Mouse (Mus musculus): ENCODE data around the gene Lrrc17. TPM values are rescaled to one million over a fixed set of nuclear protein-coding genes. Genes with fewer than 3 reads are reported as not detected.

Gene Lrrc17
- polyA plus RNA-seq, 1 experiment: 70.3 TPM

GRCm38 (mm10) chr5:21545227-21545626, 1.9 kb downstream of the Lrrc17 start:
- Histone ChIP-seq H3ac (ENCODE audit: control insufficient read depth, insufficient read length) (no peak overlapping the region), H3K4me3 (peak overlapping the region; percentile 35), H3K4me2 (ENCODE audit: low read depth) (peak overlapping the region; percentile 78), H3K27me3 (ENCODE audit: control insufficient read depth, insufficient read depth, insufficient read length) (no peaks in the 10 kb centered on the region), H3K79me2 (ENCODE audit: control insufficient read depth, insufficient read depth) (peaks cover 45% of the 10 kb centered on the region), H3K36me3 (ENCODE audit: control insufficient read depth, insufficient read depth) (peaks cover 13% of the 10 kb centered on the region)
- TF ChIP-seq SRF (IDR thresholded peaks at IDR 0.05; ENCODE audit: control insufficient read depth, insufficient read length, low read depth) (no peak), CEBPB (IDR thresholded peaks at IDR 0.05; ENCODE audit: insufficient read depth, poor library complexity, severe bottlenecking) (no peak), POLR2AphosphoS2 (IDR thresholded peaks at IDR 0.05; ENCODE audit: insufficient read length, low read depth) (no peak), REST (IDR thresholded peaks at IDR 0.05; ENCODE audit: insufficient read depth, insufficient read length) (no peak), USF1 (IDR thresholded peaks at IDR 0.05; ENCODE audit: low read depth) (no peak), POLR2A (IDR thresholded peaks at IDR 0.05; ENCODE audit: insufficient read length, low read depth) (no peak), MYOD1 (IDR thresholded peaks at IDR 0.05; ENCODE audit: control insufficient read depth in 1 of 3, insufficient read length in 2 of 3, low read depth in 2 of 3) (no peak), E2F4 (IDR thresholded peaks at IDR 0.05; ENCODE audit: insufficient read depth) (no peak), TCF3 (IDR thresholded peaks at IDR 0.05; ENCODE audit: insufficient read length, low read depth) (no peak), TCF12 (IDR thresholded peaks at IDR 0.05; ENCODE audit: insufficient read depth, poor library complexity, severe bottlenecking) (no peak), MAX (IDR thresholded peaks at IDR 0.05; ENCODE audit: low read depth) (no peak), MYOG (IDR thresholded peaks at IDR 0.05; ENCODE audit: control insufficient read depth in 1 of 3, insufficient read depth in 1 of 3, insufficient read length in 2 of 3, low read depth in 2 of 3) (no peak)

- Histone ChIP-seq H3K4me2 (ENCODE audit: low read depth) (peak overlapping the region; percentile 78), H3K79me2 (ENCODE audit: control insufficient read depth, insufficient read depth) (peaks cover 47% of the 10 kb centered on the region), H3K27me3 (ENCODE audit: control insufficient read depth, insufficient read depth, insufficient read length) (no peaks in the 10 kb centered on the region), H3ac (ENCODE audit: control insufficient read depth, insufficient read length) (no peak overlapping the region), H3K36me3 (ENCODE audit: control insufficient read depth, insufficient read depth) (peaks cover 13% of the 10 kb centered on the region), H3K4me3 (peak overlapping the region; percentile 35)
- TF ChIP-seq REST (IDR thresholded peaks at IDR 0.05; ENCODE audit: insufficient read depth, insufficient read length): no peak
- TF ChIP-seq CEBPB (IDR thresholded peaks at IDR 0.05; ENCODE audit: insufficient read depth, poor library complexity, severe bottlenecking): no peak
- TF ChIP-seq MAX (IDR thresholded peaks at IDR 0.05; ENCODE audit: low read depth): no peak
- TF ChIP-seq POLR2AphosphoS2 (IDR thresholded peaks at IDR 0.05; ENCODE audit: insufficient read length, low read depth): no peak
- TF ChIP-seq TCF3 (IDR thresholded peaks at IDR 0.05; ENCODE audit: insufficient read length, low read depth): no peak
- no peak for TF ChIP-seq SRF (IDR thresholded peaks at IDR 0.05; ENCODE audit: control insufficient read depth, insufficient read length, low read depth)
- TF ChIP-seq E2F4 (IDR thresholded peaks at IDR 0.05; ENCODE audit: insufficient read depth): no peak
- TF ChIP-seq MYOG (IDR thresholded peaks at IDR 0.05; ENCODE audit: control insufficient read depth in 1 of 3, insufficient read depth in 1 of 3, insufficient read length in 2 of 3, low read depth in 2 of 3): no peak
- TF ChIP-seq TCF12 (IDR thresholded peaks at IDR 0.05; ENCODE audit: insufficient read depth, poor library complexity, severe bottlenecking): no peak
- no peak for TF ChIP-seq POLR2A (IDR thresholded peaks at IDR 0.05; ENCODE audit: insufficient read length, low read depth)
- no peak for TF ChIP-seq USF1 (IDR thresholded peaks at IDR 0.05; ENCODE audit: low read depth)
- TF ChIP-seq MYOD1 (IDR thresholded peaks at IDR 0.05; ENCODE audit: control insufficient read depth in 1 of 3, insufficient read length in 2 of 3, low read depth in 2 of 3): no peak
These were observed 2.4 kb downstream of the Lrrc17 start for GRCm38 (mm10) chr5:21545786-21546185.

DNA sequence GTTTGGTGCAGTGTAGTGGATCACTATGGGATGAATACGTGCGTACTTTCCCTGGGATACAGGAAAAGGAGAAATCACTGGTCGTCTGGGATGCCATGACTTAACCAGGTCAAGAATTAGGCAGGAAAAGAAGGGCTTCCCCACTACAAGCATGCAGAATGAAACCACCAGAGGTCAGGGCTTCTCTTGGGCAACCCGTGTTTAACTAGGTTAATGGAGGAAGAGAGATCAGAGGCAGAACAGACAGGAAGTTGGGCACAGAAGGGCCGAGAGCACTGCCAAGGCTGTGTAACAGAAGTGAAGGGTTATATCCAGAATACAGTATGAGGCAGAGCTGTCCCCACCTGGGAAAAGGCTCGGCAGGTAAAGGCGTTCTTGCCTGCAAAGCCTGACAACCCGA, 3.6 kb downstream of the Lrrc17 start:
- Histone ChIP-seq H3K36me3 (ENCODE audit: control insufficient read depth, insufficient read depth) (peaks cover 13% of the 10 kb centered on the region), H3K4me3 (no peak overlapping the region), H3ac (ENCODE audit: control insufficient read depth, insufficient read length) (no peak overlapping the region), H3K4me2 (ENCODE audit: low read depth) (no peak overlapping the region), H3K27me3 (ENCODE audit: control insufficient read depth, insufficient read depth, insufficient read length) (no peaks in the 10 kb centered on the region), H3K79me2 (ENCODE audit: control insufficient read depth, insufficient read depth) (peaks cover 48% of the 10 kb centered on the region)
- no peak for TF ChIP-seq TCF3 (IDR thresholded peaks at IDR 0.05; ENCODE audit: insufficient read length, low read depth)
- TF ChIP-seq SRF (IDR thresholded peaks at IDR 0.05; ENCODE audit: control insufficient read depth, insufficient read length, low read depth): no peak
- no peak for TF ChIP-seq MYOD1 (IDR thresholded peaks at IDR 0.05; ENCODE audit: control insufficient read depth in 1 of 3, insufficient read length in 2 of 3, low read depth in 2 of 3)
- no peak for TF ChIP-seq E2F4 (IDR thresholded peaks at IDR 0.05; ENCODE audit: insufficient read depth)
- no peak for TF ChIP-seq POLR2AphosphoS2 (IDR thresholded peaks at IDR 0.05; ENCODE audit: insufficient read length, low read depth)
- TF ChIP-seq USF1 (IDR thresholded peaks at IDR 0.05; ENCODE audit: low read depth): no peak

GRCm38 (mm10) chr5:21553685-21554084, 10.3 kb downstream of the Lrrc17 start:
- H3K36me3 ChIP-seq (ENCODE audit: control insufficient read depth, insufficient read depth): no peaks in the 10 kb centered on the region
- H3K4me2 ChIP-seq (ENCODE audit: low read depth): no peak overlapping the region
- no peaks in the 10 kb centered on the region for H3K27me3 ChIP-seq (ENCODE audit: control insufficient read depth, insufficient read depth, insufficient read length)
- no peak overlapping the region for H3K4me3 ChIP-seq
- H3ac ChIP-seq (ENCODE audit: control insufficient read depth, insufficient read length): no peak overlapping the region
- no peak for TF ChIP-seq REST (IDR thresholded peaks at IDR 0.05; ENCODE audit: insufficient read depth, insufficient read length)
- TF ChIP-seq TCF3 (IDR thresholded peaks at IDR 0.05; ENCODE audit: insufficient read length, low read depth): no peak
- TF ChIP-seq POLR2AphosphoS2 (IDR thresholded peaks at IDR 0.05; ENCODE audit: insufficient read length, low read depth): no peak
- no peak for TF ChIP-seq USF1 (IDR thresholded peaks at IDR 0.05; ENCODE audit: low read depth)
- TF ChIP-seq MAX (IDR thresholded peaks at IDR 0.05; ENCODE audit: low read depth): no peak
- TF ChIP-seq E2F4 (IDR thresholded peaks at IDR 0.05; ENCODE audit: insufficient read depth): no peak
- TF ChIP-seq MYOG (IDR thresholded peaks at IDR 0.05; ENCODE audit: control insufficient read depth in 1 of 3, insufficient read depth in 1 of 3, insufficient read length in 2 of 3, low read depth in 2 of 3): no peak
- TF ChIP-seq MYOD1 (IDR thresholded peaks at IDR 0.05; ENCODE audit: control insufficient read depth in 1 of 3, insufficient read length in 2 of 3, low read depth in 2 of 3): no peak
- TF ChIP-seq TCF12 (IDR thresholded peaks at IDR 0.05; ENCODE audit: insufficient read depth, poor library complexity, severe bottlenecking): no peak
- TF ChIP-seq SRF (IDR thresholded peaks at IDR 0.05; ENCODE audit: control insufficient read depth, insufficient read length, low read depth): no peak
- no peak for TF ChIP-seq POLR2A (IDR thresholded peaks at IDR 0.05; ENCODE audit: insufficient read length, low read depth)
- no peak for TF ChIP-seq CEBPB (IDR thresholded peaks at IDR 0.05; ENCODE audit: insufficient read depth, poor library complexity, severe bottlenecking)
- H3K79me2 ChIP-seq (ENCODE audit: control insufficient read depth, insufficient read depth): peaks cover 41% of the 10 kb centered on the region

Measured in myocyte (in vitro differentiated cells).